In the genomic region with DNA sequence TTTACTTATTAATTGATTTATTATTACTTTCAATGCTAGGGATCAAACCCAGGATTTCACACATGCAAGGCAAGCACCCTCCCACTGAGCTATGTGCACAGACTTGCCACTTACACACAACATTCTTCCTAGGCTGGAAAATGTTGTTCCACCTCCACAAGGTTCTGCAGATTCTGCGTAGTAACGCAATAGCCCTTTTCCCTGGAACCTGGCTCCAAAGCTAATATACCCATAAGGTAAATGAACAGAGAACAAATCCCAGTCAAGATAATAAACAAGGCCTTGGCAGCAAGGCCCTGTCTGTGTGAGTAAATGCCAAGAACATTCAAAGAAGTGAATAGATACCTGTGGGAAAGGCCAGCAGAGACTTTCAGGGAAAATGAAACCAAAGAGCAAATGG, we compare ENCODE assay signal across 24 mouse cellular contexts. TPM values are rescaled to one million over a fixed set of nuclear protein-coding genes. Genes with fewer than 3 reads are reported as not detected.
DNase-seq lines count a peak whose midpoint lies in the region; ATAC-seq and TF ChIP-seq lines count a peak whose summit lies in the region.
"Had no signal": no experiment of that assay in that cellular context is flagged by ENCODE, and none has a peak within 500 bp of the region (broad histone marks: within the 10 kb centered on the region; RNA-seq: fewer than 3 reads in every experiment).

No protein-coding gene starts in this region.

- no peak for TF ChIP-seq CTCF in forebrain, postnatal 0 days (IDR thresholded peaks at IDR 0.05; ENCODE audit: low read depth)
- TF ChIP-seq CTCF in CH12.LX (conservative IDR thresholded peaks at IDR 0.05 in 1 of 2, IDR thresholded peaks at IDR 0.05 in 1 of 2; ENCODE audit: low read depth in 2 of 2, low read length in 2 of 2) = no peak

- in situ Hi-C loops in CH12.LX (cut with MboI; ENCODE audit: low pct_ligation_motif_present, low pct_unique_long_range_greater_than_20kb, low sequenced_read_pairs) = no loop called here

- no peak overlapping the region for H3K4me2 ChIP-seq in forebrain, postnatal 0 days (ENCODE audit: low read depth)
- peak overlapping the region; percentile 27 for H3K4me2 ChIP-seq in CH12.LX (ENCODE audit: insufficient read depth, low read depth, poor library complexity, severe bottlenecking)
- H3K4me2 ChIP-seq in limb, embryonic 15.5 days = no peak overlapping the region
- H3K4me2 ChIP-seq: embryonic facial prominence, embryonic 12.5 days; heart, embryonic 12.5 days; hindbrain, embryonic 12.5 days; kidney, embryonic 15.5 days; midbrain, embryonic 11.5 days; stomach, embryonic 15.5 days had no signal

- peaks cover 66% of the 10 kb centered on the region for H3K4me1 ChIP-seq in forebrain, embryonic 10.5 days
- H3K4me1 ChIP-seq in forebrain, postnatal 0 days (ENCODE audit: insufficient read depth) = peaks cover 13% of the 10 kb centered on the region
- H3K4me1 ChIP-seq in CH12.LX (ENCODE audit: control insufficient read depth in 1 of 2, insufficient read depth in 2 of 2) = no peaks in the 10 kb centered on the region
- H3K4me1 ChIP-seq in limb, embryonic 15.5 days = peaks cover 64% of the 10 kb centered on the region

- no peaks in the 10 kb centered on the region for H3K9me3 ChIP-seq in forebrain, embryonic 10.5 days
- H3K9me3 ChIP-seq in forebrain, postnatal 0 days (ENCODE audit: low read length) = no peaks in the 10 kb centered on the region
- no peaks in the 10 kb centered on the region for H3K9me3 ChIP-seq in CH12.LX (replicated peaks; ENCODE audit: low read length)
- no peaks in the 10 kb centered on the region for H3K9me3 ChIP-seq in limb, embryonic 15.5 days
- H3K9me3 ChIP-seq: embryonic facial prominence, embryonic 12.5 days; heart, embryonic 12.5 days; hindbrain, embryonic 12.5 days; kidney, embryonic 15.5 days; stomach, embryonic 15.5 days had no signal

- H3K27me3 ChIP-seq in forebrain, embryonic 10.5 days (ENCODE audit: poor library complexity, severe bottlenecking) = peaks cover 21% of the 10 kb centered on the region
- no peaks in the 10 kb centered on the region for H3K27me3 ChIP-seq in forebrain, postnatal 0 days (ENCODE audit: insufficient read depth, low read length)
- no peaks in the 10 kb centered on the region for H3K27me3 ChIP-seq in CH12.LX (replicated peaks)
- no peaks in the 10 kb centered on the region for H3K27me3 ChIP-seq in limb, embryonic 15.5 days
- H3K27me3 ChIP-seq: embryonic facial prominence, embryonic 12.5 days; hindbrain, embryonic 12.5 days; kidney, embryonic 15.5 days; stomach, embryonic 15.5 days had no signal

- no peaks in the 10 kb centered on the region for H3K79me2 ChIP-seq in CH12.LX (replicated peaks; ENCODE audit: control insufficient read depth, extremely low read depth, insufficient read depth, poor library complexity, severe bottlenecking)

- H3K27ac ChIP-seq in forebrain, embryonic 10.5 days = peak overlapping the region; percentile 58
- H3K27ac ChIP-seq in forebrain, postnatal 0 days (ENCODE audit: low read depth, low read length) = no peak overlapping the region
- H3K27ac ChIP-seq in CH12.LX (ENCODE audit: insufficient read depth, low read depth) = no peak overlapping the region
- peak overlapping the region; percentile 81 for H3K27ac ChIP-seq in limb, embryonic 15.5 days
- H3K27ac ChIP-seq: kidney, embryonic 15.5 days; macrophage; stomach, embryonic 15.5 days had no signal

- dilution Hi-C loops in CH12.LX (cut with MboI; ENCODE audit: extremely low pct_ligation_motif_present, extremely low pct_unique_long_range_greater_than_20kb, low sequenced_read_pairs) = no loop called here

- no peak for DNase-seq in forebrain, embryonic 10.5 days (ENCODE audit: extremely low spot score, low spot score)
- no peak for DNase-seq in forebrain, postnatal 0 days
- DNase-seq in CH12.LX (ENCODE audit: extremely low read depth) = no peak
- peak; percentile 70 for DNase-seq in fibroblast of lung, adult 2 months (ENCODE audit: low read depth)
- no peak for DNase-seq in layer of hippocampus, postnatal 25 days (ENCODE audit: extremely low spot score in 1 of 2, low spot score in 1 of 2)
- no peak for DNase-seq in lung, adult 18-20 months
- DNase-seq: adrenal gland, postnatal 14 days; cerebellum, adult 11 months; cerebellum, postnatal 10 days; heart, postnatal 10 days; kidney, postnatal 36 days; retina, postnatal 1 day; thymus, adult 2 months; thymus, postnatal 4 days had no signal

- no peak for TF ChIP-seq POLR2A in CH12.LX (IDR thresholded peaks at IDR 0.05; ENCODE audit: low read depth, low read length)

- 98% methylated on average over 2 of the region's 2 CpGs for WGBS in forebrain, embryonic 10.5 days
- WGBS in forebrain, postnatal 0 days = 58% methylated on average over 2 of the region's 2 CpGs
- 48% methylated on average over 2 of the region's 2 CpGs for WGBS in limb, embryonic 15.5 days

- TF ChIP-seq EP300 in CH12.LX (IDR thresholded peaks at IDR 0.05; ENCODE audit: low read length) = no peak

- no peak for ATAC-seq in forebrain, postnatal 0 days
- ATAC-seq in limb, embryonic 15.5 days (ENCODE audit: insufficient number of reproducible peaks, low FRiP score, low TSS enrichment, low read depth) = 0 out of 2 replicates have a peak, but pooled peaks have one; percentile 41
- ATAC-seq: intestine, postnatal 0 days; lung, postnatal 0 days had no signal

- H3K9ac ChIP-seq in forebrain, postnatal 0 days = no peak overlapping the region
- no peak overlapping the region for H3K9ac ChIP-seq in CH12.LX (ENCODE audit: insufficient read depth, low read depth)
- H3K9ac ChIP-seq in limb, embryonic 15.5 days = no peak overlapping the region
- H3K9ac ChIP-seq: embryonic facial prominence, embryonic 12.5 days; heart, embryonic 12.5 days; hindbrain, embryonic 12.5 days; kidney, embryonic 15.5 days; stomach, embryonic 15.5 days had no signal

- no peak overlapping the region for H3K4me3 ChIP-seq in forebrain, embryonic 10.5 days
- H3K4me3 ChIP-seq in forebrain, postnatal 0 days (ENCODE audit: low read depth, low read length) = no peak overlapping the region
- H3K4me3 ChIP-seq in CH12.LX (replicated peaks in 1 of 3; ENCODE audit: low read depth in 2 of 3, low read length in 2 of 3, poor library complexity in 1 of 3) = no peak overlapping the region
- no peak overlapping the region for H3K4me3 ChIP-seq in limb, embryonic 15.5 days
- H3K4me3 ChIP-seq: embryonic facial prominence, embryonic 12.5 days; heart, embryonic 12.5 days; hindbrain, embryonic 12.5 days; kidney, embryonic 15.5 days; stomach, embryonic 15.5 days had no signal

- no peaks in the 10 kb centered on the region for H3K36me3 ChIP-seq in forebrain, embryonic 10.5 days (replicated peaks)
- no peaks in the 10 kb centered on the region for H3K36me3 ChIP-seq in forebrain, postnatal 0 days (ENCODE audit: insufficient read depth)
- H3K36me3 ChIP-seq in CH12.LX (replicated peaks in 1 of 2; ENCODE audit: control insufficient read depth in 1 of 2, insufficient read depth in 1 of 2, low read length in 1 of 2) = no peaks in the 10 kb centered on the region
- H3K36me3 ChIP-seq in limb, embryonic 15.5 days = no peaks in the 10 kb centered on the region
- H3K36me3 ChIP-seq: embryonic facial prominence, embryonic 12.5 days; heart, embryonic 12.5 days; hindbrain, embryonic 12.5 days; kidney, embryonic 15.5 days; stomach, embryonic 15.5 days had no signal

- no peak for TF ChIP-seq RAD21 in CH12.LX (IDR thresholded peaks at IDR 0.05; ENCODE audit: low read depth, low read length)

TF ChIP-seq in CH12.LX, 34 proteins besides CTCF, POLR2A, EP300 and RAD21:
- TF ChIP-seq RCOR1 (conservative IDR thresholded peaks at IDR 0.05; ENCODE audit: low read depth, low read length) (no peak), NRF1 (IDR thresholded peaks at IDR 0.05; ENCODE audit: low read depth, low read length) (no peak), BHLHE40 (IDR thresholded peaks at IDR 0.05; ENCODE audit: low read depth, low read length) (no peak), IRF4 (IDR thresholded peaks at IDR 0.05; ENCODE audit: low read depth, low read length) (no peak), USF2 (conservative IDR thresholded peaks at IDR 0.05; ENCODE audit: low read depth, low read length) (no peak)

RNA-seq across cellular contexts. Expression of a gene that starts 47.7 kb away (rescaled TPM):
- 15.4 and 17.1 TPM in 2 replicates for polyA plus RNA-seq in forebrain, embryonic 10.5 days (2016; fragmentation: Nextera tagmentation; extraction: Ambion mirVana)
- total RNA-seq in forebrain, postnatal 0 days (2014; rRNA removed) = 4.0 and 5.4 TPM in 2 replicates
- polyA plus RNA-seq in forebrain, postnatal 0 days (2015; fragmentation: Nextera tagmentation; extraction: Ambion mirVana) = 1.7 and 2.2 TPM in 2 replicates
- total RNA-seq in CH12.LX (2012; rRNA removed) = 14.0 and 17.5 TPM in 2 replicates
- 35.4 and 42.2 TPM in 2 replicates for total RNA-seq in CH12.LX (2014; rRNA removed)
- 34.2 and 34.5 TPM in 2 replicates for polyA plus RNA-seq in CH12.LX (2012; ENCODE audit: insufficient read length, low read depth)
- 6.9 and 7.4 TPM in 2 replicates for polyA plus RNA-seq in limb, embryonic 15.5 days (2015; fragmentation: Nextera tagmentation; extraction: Ambion mirVana)
- 1 to 10 TPM; 4.1 to 4.9 TPM for total RNA-seq in layer of hippocampus, postnatal 25 days (2021)

Comparison
In these comparisons a context has a peak if more than half of its experiments do, and no peak if none do; other contexts are left out.
1. H3K27ac ChIP-seq: peak in forebrain, embryonic 10.5 days (single experiment) and limb, embryonic 15.5 days (single experiment); none in forebrain, postnatal 0 days (single experiment) and CH12.LX (single experiment).